Mouse (Mus musculus) adrenal gland, adult 8-10 months (tissue): ENCODE data around the gene Cend1. TPM values are rescaled to one million over a fixed set of nuclear protein-coding genes. Genes with fewer than 3 reads are reported as not detected.
"Not testable (repeated sequence)": the region's sequence is repeated elsewhere in the genome, so short reads cannot be mapped to it uniquely, and the experiment has no call there.

ENCODE experiments used
- DNase-seq: peaks from one replicate; pipeline ENCODE4 v3.0.0; 2022
- total RNA-seq, 4 experiments: library from RNA; stranded (reverse); gene quantifications; 2 replicates each; pipeline ENCODE4 v1.2.4; 2022

Cend1 gene
- total RNA-seq, 4 experiments from 2014 or later = 1.5 to 2.6 (median 2.1) TPM

DNA sequence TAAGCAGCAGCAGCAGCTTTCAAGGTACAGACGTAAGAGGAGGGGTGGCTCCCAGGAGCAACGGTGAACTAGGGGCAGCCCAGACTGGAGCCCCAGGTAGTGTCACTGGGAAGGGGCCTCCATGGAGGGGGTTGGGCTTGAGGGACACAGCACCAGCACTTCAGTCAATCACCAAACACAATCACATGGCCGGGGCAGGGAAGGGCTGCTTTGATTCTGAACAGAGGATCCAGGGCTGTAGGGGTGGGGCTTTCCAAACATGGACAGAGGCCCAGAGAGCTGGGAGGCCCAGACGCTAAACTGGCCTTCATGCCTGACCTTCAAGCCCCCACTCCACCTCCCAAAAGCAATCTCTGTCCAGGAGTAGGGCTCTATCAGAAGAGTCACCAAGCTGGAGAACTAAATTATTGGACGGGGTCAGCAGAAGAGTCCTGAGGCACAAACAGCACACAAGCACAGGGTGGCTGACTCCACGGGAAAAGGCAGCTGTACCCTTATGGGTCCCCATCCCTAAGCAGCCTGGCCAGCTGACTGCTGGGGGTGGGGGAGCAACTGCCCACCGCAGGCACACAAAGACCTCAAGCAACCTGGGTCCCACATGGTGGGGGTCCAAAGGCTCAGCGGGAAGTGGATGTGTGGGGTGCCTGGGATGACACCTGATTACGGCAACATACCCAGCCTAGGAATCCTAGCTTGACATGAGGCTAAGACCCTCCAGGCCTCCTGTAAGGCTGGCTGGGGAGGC lies 721 bp upstream of the Cend1 start:
- DNase-seq = no peak

DNA sequence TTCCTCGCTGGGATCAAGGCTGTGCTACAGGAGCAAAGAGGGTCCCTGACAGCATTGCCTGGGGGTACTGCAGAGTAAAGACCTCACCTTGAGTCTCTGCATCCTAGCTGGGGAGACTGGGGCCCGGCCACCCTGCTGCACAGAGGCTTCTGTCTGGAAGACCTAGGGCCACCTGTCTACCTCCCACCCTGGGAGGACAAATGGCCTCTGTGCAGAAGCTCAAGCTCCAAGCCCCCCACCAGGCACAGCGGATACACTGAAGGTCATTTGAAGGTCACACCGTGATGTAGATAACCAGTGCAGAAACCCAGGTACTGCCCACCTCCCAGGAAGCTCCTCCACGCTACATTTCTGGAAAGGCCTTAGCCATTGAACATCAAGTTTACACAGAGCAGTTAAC lies 590 bp downstream of the Cend1 start:
- DNase-seq = no peak

GRCm38 (mm10) chr7:141426948-141427730 lies 2.2 kb downstream of the Cend1 start:
- no peak for DNase-seq

GRCm38 (mm10) chr7:141423811-141424210 lies 5.5 kb downstream of the Cend1 start:
- DNase-seq = no peak

DNA sequence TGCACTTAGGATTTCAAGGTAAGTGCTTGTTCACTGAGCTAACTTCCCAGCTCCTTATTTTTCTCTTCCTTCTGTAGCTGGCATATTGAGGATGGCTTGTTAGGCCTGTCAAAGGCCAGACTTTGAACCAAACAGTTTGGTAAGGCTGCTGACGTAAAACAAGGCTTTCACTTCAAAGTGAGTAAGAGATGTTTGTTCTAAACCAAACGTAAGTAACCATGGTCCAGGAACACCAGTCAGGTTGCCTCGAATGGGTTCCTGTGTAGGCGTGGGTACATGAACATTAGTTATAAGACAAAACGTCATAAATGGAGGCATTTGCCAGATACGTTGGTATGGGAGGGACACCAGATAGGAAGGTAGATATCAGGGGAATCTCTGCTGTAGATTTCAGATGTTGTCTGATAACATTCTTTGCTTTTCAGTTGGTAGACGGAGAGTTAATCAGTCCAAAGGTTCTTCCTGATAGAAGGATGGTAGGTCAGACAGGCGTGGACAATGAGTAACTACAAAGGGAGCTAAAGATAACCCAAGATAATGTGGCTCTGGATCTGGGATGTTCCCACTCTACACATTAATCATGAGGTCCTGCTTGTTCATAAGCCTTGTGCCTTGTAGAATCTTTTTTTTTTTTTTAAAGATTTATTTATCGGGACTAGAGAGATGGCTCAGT lies 9.1 kb downstream of the Cend1 start:
- no peak for DNase-seq

DNA sequence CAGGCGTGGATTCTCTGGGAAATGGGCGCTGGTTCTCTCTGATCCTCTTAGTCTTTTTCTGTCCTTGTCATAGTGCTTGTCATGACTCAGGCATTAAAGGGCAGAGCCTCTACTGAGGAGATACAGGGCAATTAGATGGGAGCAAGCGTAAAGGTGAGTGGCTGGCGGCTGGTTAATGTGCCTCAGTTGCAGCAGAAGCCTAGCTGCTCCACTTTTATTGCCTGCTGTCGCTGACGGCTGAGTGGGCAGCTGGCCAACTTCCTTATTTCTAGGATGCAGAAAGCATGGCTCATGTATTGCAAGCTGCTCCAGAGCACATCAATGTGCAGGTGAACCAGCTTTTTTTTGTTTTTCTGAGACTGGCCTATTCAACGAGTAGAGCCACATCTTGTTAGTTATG lies 10.3 kb downstream of the Cend1 start:
- DNase-seq = no peak

DNA sequence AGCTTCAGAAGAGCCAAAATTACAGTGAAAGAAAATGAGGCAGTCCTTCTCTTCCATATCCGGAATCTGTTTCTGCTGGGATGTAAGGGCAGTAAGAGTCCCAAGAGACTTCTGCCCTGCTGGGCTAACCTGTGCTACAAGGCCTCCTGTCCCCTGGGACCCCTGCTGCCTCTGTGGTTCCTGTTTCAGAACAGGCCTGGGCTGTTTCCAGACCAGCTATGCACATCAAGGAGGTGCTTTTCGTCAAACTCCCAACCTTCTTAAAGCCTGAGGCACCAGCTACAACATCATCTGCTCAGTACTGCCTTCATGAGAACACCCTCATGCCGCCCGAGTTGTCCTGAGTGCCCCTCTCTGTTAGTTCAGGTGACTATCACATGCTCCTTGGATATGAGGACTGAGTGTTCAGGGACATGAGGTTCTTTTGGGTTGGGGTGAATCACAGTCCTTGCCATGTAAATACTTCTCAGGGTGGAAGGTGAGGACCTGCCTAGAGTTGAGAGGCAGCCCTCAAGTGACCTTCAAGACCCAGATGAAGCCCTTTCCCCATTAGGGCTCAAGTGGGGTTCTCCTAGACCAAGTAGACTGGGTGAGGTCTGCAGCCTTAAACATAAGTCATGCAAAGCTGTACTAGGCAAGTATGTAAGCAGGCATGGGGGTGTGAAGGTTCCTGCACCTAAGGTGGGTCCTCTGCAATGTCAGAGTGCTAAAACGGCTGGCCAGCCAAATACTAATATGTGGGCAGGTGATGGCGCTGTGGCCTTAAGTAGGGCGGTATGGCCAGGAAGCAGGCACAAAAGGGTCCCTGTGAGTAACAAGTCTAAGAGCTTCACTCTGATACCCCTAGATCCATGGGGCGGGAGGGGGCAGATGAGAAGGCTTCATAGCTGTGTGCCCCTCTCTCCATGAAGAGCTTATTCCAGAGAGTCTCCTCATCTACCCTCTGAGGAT lies 11.3 kb downstream of the Cend1 start:
- DNase-seq = no peak

DNA sequence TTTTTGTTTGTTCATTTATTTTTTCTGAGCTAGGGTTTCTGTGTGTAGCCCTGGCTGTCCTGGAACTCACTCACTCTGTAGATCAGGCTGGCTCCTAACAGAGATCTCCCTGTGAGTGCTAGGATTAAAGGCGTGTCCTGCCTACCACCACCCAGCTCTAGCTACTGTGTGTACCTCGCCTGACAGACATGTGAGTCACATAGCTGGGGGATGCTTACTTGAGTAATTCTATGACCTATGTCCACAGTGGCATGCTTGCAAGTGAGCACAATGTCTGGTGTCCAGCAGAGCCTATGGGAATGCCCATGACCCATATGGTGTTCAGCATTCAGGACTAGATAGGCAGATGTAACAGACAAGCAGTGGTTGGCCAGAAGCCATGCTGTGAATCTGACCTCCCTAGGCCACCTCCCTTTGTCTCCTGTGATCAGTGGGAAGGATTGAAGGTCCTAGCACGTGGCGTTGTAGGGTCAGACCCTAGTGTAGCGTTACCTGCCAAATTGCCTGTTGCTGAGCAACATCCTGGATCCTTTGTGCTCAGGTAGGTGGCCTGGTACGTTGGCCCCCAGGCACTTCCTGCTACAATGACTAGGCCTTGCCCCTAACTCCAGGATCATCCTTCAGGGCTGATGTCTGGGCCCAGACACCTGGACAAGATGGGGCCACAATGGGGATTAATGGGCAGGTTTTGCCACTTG lies 13.0 kb downstream of the Cend1 start:
- no peak for DNase-seq

DNA sequence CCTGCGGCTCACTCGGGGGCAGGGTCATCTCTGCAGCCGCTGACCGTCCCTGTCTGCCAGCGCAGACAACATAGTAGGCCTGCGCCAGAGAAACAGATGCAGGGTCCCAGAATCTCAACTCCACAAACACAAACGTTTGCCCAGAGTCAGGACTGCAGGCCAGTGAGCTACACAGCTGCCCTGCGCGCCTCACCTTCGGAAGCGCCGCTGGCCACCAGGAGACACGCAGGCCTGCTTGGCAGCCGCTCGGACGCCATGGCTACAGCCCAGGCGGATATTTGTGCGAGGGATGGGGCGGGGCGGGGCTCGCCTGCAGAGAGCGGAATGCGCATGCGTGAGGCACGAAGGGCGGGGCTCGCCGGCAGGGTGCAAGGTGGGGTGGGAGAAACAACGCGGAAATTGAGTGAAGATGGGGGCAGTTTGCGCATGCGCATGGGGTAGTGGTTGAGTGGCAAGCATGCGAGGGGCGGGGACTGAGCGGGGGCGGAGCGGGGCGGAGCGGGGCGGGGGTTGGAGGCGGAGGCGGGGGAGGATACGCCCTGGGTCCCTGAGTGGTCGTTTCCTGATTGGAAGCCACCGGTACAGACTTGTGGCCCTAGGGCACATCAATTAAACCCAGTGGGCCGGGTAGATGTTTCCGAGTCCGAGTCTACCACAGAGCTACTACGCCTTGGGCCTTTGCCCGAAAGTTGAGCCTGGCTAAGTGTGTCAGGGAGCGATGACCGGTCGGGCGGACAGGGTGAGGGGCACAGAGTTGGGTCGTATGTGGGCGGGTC lies 15.3 kb downstream of the Cend1 start, which contains the start of gene Gatd1:
Gene Gatd1, minus strand, starts transcription at position 328 of the 776 bp plus-strand sequence.
- DNase-seq = peak; percentile 98

- no peak for DNase-seq
These were observed 16.0 kb downstream of the Cend1 start for GRCm38 (mm10) chr7:141413331-141413730.

- no peak for DNase-seq
These were observed 17.6 kb downstream of the Cend1 start for GRCm38 (mm10) chr7:141411667-141412066.

DNA sequence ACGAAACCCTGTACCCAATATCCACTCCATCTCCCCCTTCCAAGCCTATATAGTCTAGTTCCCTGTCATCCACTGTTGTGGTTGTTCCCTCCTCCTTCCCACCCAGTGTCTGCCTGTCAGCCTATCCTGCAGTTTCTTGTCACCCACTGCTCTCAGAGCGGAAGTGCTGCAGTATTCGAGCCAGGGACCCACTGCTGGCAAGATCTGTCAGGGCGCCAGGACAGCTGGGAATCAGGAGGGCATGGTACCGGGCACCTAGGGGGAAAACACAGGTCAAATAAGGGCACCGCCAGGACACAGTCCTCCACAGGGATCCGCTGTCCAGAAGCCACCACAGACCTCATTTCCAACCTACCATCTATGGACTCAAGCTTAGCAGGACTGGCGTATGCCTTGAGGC lies 18.7 kb downstream of the Cend1 start:
- no peak for DNase-seq

DNA sequence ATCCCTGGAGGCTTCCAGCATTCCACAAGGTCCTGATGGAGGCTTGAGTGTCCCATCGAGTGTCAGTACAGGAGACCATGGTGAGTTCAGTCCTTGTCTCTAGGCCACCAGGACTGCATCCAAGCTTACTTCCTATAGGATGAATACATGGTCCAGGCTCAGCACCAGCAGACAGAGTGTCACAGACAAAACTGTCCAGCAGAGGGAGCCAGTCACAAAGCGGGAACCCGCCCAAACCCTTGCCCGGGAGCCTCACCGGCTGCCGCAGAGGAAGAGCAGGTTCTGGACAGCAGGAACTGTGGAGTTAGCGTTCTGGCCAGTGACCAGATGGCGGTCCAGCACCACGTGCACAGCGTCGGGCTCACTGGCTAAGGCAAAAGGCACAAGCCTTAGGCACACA lies 20.5 kb downstream of the Cend1 start:
- DNase-seq = peak; percentile 76

GRCm38 (mm10) chr7:141407670-141408069 lies 21.6 kb downstream of the Cend1 start:
- DNase-seq = not testable (repeated sequence)

DNA sequence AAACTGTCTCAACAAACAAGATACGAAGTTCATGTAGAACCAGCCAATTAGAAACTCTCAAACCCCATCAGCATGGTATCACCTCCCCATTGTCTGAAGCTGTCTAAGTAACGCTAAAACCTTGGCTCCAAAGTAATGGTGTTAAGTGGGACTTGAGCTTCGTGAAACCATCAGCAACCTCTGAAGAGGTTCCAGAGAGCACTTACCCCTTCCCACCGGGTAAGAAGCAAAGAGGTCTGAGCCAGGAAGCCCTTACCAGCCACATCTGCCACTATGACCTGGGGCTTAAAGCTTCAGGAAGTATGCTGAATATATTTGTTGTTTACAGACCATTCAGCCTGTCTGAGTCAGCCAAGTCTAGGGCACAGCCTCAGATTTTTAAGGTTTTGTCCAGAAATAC lies 23.8 kb downstream of the Cend1 start:
- DNase-seq = no peak

- DNase-seq = peak; percentile 65
These were observed 26.0 kb downstream of the Cend1 start for GRCm38 (mm10) chr7:141403305-141403704.

DNA sequence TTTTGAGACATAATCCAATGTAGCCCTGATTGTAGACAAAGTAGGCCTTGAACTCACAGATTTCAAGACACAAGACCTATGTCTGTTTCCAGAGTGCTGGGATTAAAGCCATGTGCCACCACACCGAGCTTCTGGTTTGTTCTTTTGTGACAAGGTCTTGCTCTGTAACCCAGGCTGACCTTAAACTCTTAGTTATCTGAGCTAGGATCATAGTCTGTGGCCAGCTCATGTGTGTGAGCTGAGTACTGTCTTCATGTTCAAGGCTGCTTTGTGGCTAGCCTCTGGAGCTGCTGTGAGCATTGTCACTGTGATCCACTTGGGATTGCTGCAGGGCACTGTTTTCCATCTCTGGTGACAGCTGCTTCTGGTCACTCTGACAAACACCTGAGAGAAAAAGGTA lies 33.9 kb downstream of the Cend1 start:
- DNase-seq = no peak

GRCm38 (mm10) chr7:141394771-141395170 lies 34.5 kb downstream of the Cend1 start:
- peak; percentile 60 for DNase-seq

- no peak for DNase-seq
These were observed 35.1 kb downstream of the Cend1 start for GRCm38 (mm10) chr7:141394158-141394557.

DNA sequence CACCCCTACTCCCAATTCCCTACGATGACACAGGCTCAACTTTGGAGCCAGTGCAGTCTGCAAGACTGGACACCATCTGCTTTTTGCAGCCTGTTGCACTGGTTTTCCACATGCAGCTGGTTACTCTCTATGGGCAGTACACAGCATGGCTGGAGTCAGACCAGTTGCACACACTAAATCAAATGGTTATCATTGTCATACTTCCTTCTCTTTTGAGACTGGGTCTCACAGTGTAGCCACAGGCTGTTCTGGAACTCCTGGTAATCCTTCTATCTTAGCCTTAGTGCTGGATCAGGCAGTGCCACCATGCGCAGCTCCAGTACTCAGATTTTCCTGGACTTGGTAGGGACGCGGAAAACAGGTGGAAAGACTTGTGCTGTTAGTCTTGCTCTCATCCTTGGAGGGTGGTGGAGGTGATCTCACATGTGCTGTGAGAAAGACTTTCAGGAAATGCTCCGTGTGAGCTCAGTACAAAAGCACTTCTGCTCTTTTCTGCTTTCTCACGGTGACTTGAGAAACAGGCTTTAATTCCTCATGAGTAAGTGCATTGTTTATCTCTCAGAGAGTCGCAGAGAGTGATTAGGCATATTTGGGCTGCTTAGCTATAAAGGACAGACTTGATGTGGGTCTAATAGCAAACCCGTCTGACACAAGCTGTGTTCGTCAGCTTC lies 36.6 kb downstream of the Cend1 start:
- DNase-seq = no peak
